Mouse (Mus musculus) liver, adult 2 months (tissue): Measurements from ENCODE around the gene Atp6v0e2.

Source experiments
- CTCF ChIP-seq: fragments of 200-500 bp; IDR thresholded peaks from 2 replicates; pipeline ENCODE4 v1.5.1; 2011; ENCODE audit warnings: low read depth, low read length, control low read depth
- POLR2A ChIP-seq: fragments of 200-500 bp; IDR thresholded peaks from 2 replicates; pipeline ENCODE4 v1.6.1; 2011; ENCODE audit warnings: low read length, control low read depth; ENCODE audit not compliant: insufficient read depth; ENCODE audit errors: extremely low read depth

DNA sequence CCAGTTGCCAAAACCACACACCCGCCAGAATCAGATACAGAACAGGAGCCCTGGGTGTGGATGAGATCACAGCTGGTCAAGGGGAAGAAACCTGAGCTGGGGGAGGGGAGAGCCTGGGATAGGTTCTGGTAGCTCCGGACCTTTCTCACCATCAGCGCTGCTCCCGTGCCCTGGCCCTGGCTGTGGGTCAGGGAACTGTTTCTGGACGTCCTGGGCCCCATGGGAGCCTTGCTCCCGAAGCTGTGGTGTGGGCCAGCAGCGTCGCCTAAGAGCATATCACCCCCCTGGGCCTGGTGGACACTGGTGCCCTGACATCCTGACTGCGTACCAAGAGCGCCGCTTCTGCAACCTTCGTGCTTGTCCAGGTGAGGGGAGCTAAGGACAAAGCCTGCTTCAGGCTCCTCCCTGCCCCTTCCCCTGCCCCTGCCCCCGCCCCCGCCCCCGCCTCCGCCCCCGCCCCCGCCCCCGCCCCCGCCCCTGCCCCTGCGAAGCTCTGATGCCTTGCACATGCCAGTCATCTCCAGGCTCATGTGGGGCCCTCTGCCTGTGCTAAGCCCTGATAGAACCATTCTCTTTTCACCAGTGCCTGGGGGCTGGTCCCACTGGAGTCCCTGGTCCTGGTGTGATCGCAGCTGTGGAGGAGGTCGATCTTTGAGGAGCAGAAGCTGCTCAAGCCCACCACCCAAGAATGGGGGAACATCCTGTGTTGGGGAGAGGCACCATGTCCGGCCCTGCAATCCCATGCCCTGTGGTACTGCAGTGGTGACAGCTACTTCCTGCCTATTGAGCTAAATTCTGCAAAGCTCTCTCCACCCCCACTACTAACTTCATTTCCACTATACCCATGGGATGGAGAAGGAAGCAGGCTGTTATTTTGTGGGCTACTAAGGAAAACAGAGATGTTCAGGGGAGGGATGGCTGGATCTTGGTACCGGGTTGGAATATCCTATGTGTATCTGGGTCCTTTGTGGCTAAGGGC, 49.4 kb upstream of the Atp6v0e2 start:
- TF ChIP-seq POLR2A, result no peak
- TF ChIP-seq CTCF, result no peak
